Mouse (Mus musculus) heart, adult 2 months (tissue): ENCODE results near the gene Capn11. TPM values are rescaled to one million over a fixed set of nuclear protein-coding genes. Genes with fewer than 3 reads are reported as not detected.

Experiments
- DNase-seq, 2 experiments: peaks; one replicate each; pipeline ENCODE4 v3.0.0; 2021
- H3K27ac ChIP-seq: fragments of 200-600 bp; 2 replicates; pipeline ENCODE4 v1.8.1; 2022
- H3K27me3 ChIP-seq: fragments of 200-500 bp; 2 replicates; pipeline ENCODE4 v1.6.1; 2012; ENCODE audit warnings: mild to moderate bottlenecking, low read length, inconsistent platforms, mixed read lengths; ENCODE audit not compliant: control insufficient read depth, insufficient read depth
- H3K36me3 ChIP-seq: fragments of 200-500 bp; 2 replicates; pipeline ENCODE4 v1.6.1; 2012; ENCODE audit warnings: low read length, inconsistent platforms; ENCODE audit not compliant: control insufficient read depth, insufficient read depth
- H3K4me1 ChIP-seq: fragments of 200-500 bp; 2 replicates; pipeline ENCODE4 v1.6.1; 2011; ENCODE audit warnings: low read length; ENCODE audit not compliant: control insufficient read depth, insufficient read depth
- H3K4me3 ChIP-seq: fragments of 200-600 bp; 2 replicates; pipeline ENCODE4 v1.8.1; 2022
- H3K79me2 ChIP-seq: fragments of 200-500 bp; replicated peaks from 2 replicates; pipeline ENCODE4 v1.6.1; 2012; ENCODE audit warnings: mild to moderate bottlenecking, inconsistent platforms, low read length, moderate library complexity, mixed read lengths; ENCODE audit not compliant: control insufficient read depth, insufficient read depth
- H3K9ac ChIP-seq: fragments of 200-500 bp; 2 replicates; pipeline ENCODE4 v1.6.1; 2012; ENCODE audit warnings: low read depth, mild to moderate bottlenecking, control low read depth, inconsistent platforms, low read length, mixed read lengths
- CTCF ChIP-seq: fragments of 200-600 bp; IDR thresholded peaks from 2 replicates; pipeline ENCODE4 v1.8.1; 2022; ENCODE audit warnings: antibody characterized with exemption, mild to moderate bottlenecking, moderate library complexity
- EP300 ChIP-seq: fragments of 200-500 bp; IDR thresholded peaks from 2 replicates; pipeline ENCODE4 v1.6.1; 2011; ENCODE audit warnings: low read depth, low read length, control low read depth; ENCODE audit not compliant: insufficient read depth
- POLR2A ChIP-seq: fragments of 200-500 bp; IDR thresholded peaks from 2 replicates; pipeline ENCODE4 v1.6.1; 2011; ENCODE audit warnings: mild to moderate bottlenecking, low read depth, low read length, control low read depth; ENCODE audit not compliant: insufficient read depth
- WGBS: fragments of 180-500 bp; shearing (Covaris S2); methylation state at CpG from one replicate; pipeline ENCODE4 v1.1.7; 2018; 5-methylcytosine and 5-hydroxymethylcytosine counted together
- intact Hi-C: fragments of 180-260 bp; cut with DNase I; formaldehyde crosslinking; loops from one replicate; pipeline ENCODE4 v1.15.1; 2025
- polyA plus RNA-seq: library from polyadenylated mRNA; depleted of rRNA; stranded (reverse); fragments of >200 nt; gene quantifications from 2 replicates; pipeline ENCODE4 v1.2.3, GENCODE M21; 2012
- total RNA-seq, 2 experiments: library from RNA; stranded (reverse); gene quantifications; 2 replicates each; pipeline ENCODE4 v1.2.3; 2021

The Capn11 gene
- total and polyA plus RNA-seq, 3 experiments = 0.59 TPM; not detected in 2

- Histone ChIP-seq H3K36me3 (no peaks in the 10 kb centered on the region), H3K79me2 (no peaks in the 10 kb centered on the region), H3K27me3 (no peaks in the 10 kb centered on the region), H3K27ac (peak overlapping the region; percentile 88), H3K4me1 (peaks cover 2% of the 10 kb centered on the region; the same call in 1 of the 2 replicates), H3K9ac (0 out of 2 replicates have a peak overlapping the region, but pooled peaks have one; percentile 1), H3K4me3 (no peak overlapping the region)
- WGBS = 54% methylated on average over 9 of the region's 9 CpGs
- intact Hi-C loops = no loop called here
- no peak for DNase-seq
- TF ChIP-seq POLR2A = no peak
- no peak for TF ChIP-seq EP300
- TF ChIP-seq CTCF = no peak
Observed at GRCm38 (mm10) chr17:45701236-45701591, 42.1 kb upstream of the Capn11 start.

- Histone ChIP-seq H3K27ac (peak overlapping the region; percentile 88), H3K9ac (0 out of 2 replicates have a peak overlapping the region, but pooled peaks have one; percentile 34), H3K4me3 (no peak overlapping the region; the same call in 1 of the 2 replicates), H3K36me3 (no peaks in the 10 kb centered on the region), H3K27me3 (no peaks in the 10 kb centered on the region), H3K79me2 (no peaks in the 10 kb centered on the region), H3K4me1 (peaks cover 2% of the 10 kb centered on the region; the same call in 1 of the 2 replicates)
- peak; percentile 60; the same call in 1 of the 2 replicates for TF ChIP-seq EP300
- TF ChIP-seq POLR2A = peak; percentile 43; the same call in 1 of the 2 replicates
- no peak for TF ChIP-seq CTCF
- 57% methylated on average over 9 of the region's 16 CpGs for WGBS
- DNase-seq = peak; percentile 47 to 75
- intact Hi-C loops = no loop called here
Observed at GRCm38 (mm10) chr17:45700496-45701235, 41.5 kb upstream of the Capn11 start.

GRCm38 (mm10) chr17:45699039-45699740 is 40.1 kb upstream of the Capn11 start:
- Histone ChIP-seq H3K27ac (no peak overlapping the region; the same call in 1 of the 2 replicates), H3K79me2 (no peaks in the 10 kb centered on the region), H3K4me3 (no peak overlapping the region), H3K36me3 (no peaks in the 10 kb centered on the region), H3K4me1 (peaks cover 7% of the 10 kb centered on the region), H3K9ac (no peak overlapping the region), H3K27me3 (no peaks in the 10 kb centered on the region)
- WGBS = 89% methylated on average over 3 of the region's 3 CpGs
- no peak for DNase-seq
- intact Hi-C loops = no loop called here
- no peak for TF ChIP-seq POLR2A
- TF ChIP-seq EP300 = no peak
- TF ChIP-seq CTCF = no peak

- intact Hi-C loops = no loop called here
- Histone ChIP-seq H3K36me3 (no peaks in the 10 kb centered on the region), H3K4me1 (peaks cover 7% of the 10 kb centered on the region), H3K4me3 (no peak overlapping the region), H3K27ac (no peak overlapping the region), H3K79me2 (no peaks in the 10 kb centered on the region), H3K9ac (no peak overlapping the region), H3K27me3 (no peaks in the 10 kb centered on the region)
- no peak for TF ChIP-seq CTCF
- TF ChIP-seq POLR2A = no peak
- no peak for TF ChIP-seq EP300
- 67% methylated on average over 6 of the region's 6 CpGs for WGBS
- DNase-seq = no peak
Observed at GRCm38 (mm10) chr17:45698368-45698767, 39.2 kb upstream of the Capn11 start.

GRCm38 (mm10) chr17:45696981-45697380 is 37.9 kb upstream of the Capn11 start:
- no peak for DNase-seq
- intact Hi-C loops = no loop called here
- Histone ChIP-seq H3K4me1 (peaks cover 7% of the 10 kb centered on the region), H3K9ac (no peak overlapping the region), H3K79me2 (no peaks in the 10 kb centered on the region), H3K36me3 (no peaks in the 10 kb centered on the region), H3K27ac (no peak overlapping the region), H3K27me3 (no peaks in the 10 kb centered on the region), H3K4me3 (no peak overlapping the region)
- TF ChIP-seq POLR2A = no peak
- TF ChIP-seq CTCF = no peak
- no peak for TF ChIP-seq EP300
- WGBS = 95% methylated on average over 9 of the region's 9 CpGs
